13 mouse cellular contexts compared by ENCODE assay signal in the genomic region with DNA sequence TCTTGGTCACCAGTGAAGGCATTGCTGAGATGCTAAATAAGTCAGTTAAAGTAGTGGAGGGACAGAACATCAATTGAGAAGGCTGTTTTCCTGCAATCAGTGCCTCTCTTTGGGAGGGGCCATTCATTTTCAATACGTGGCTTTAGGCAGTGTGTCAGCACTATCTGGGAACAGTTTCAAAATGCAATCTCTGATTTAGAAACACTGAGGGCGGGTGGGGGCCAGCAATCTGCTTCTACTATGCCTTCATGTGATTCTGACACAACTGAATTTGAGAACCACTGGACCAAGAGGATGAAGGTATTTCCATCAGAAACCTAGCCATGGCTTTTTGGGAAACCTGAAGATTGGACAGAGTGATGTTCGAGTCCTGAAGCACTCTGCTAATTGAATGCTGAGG. TPM values are rescaled to one million over a fixed set of nuclear protein-coding genes. Genes with fewer than 3 reads are reported as not detected.
DNase-seq lines count a peak whose midpoint lies in the region; ATAC-seq and TF ChIP-seq lines count a peak whose summit lies in the region.
"Had no signal": no experiment of that assay in that cellular context is flagged by ENCODE, and none has a peak within 500 bp of the region (broad histone marks: within the 10 kb centered on the region; RNA-seq: fewer than 3 reads in every experiment).

No protein-coding gene starts in this region.

- intact Hi-C loops in heart, postnatal 10 days (cut with DNase I) = no loop called here
- intact Hi-C loops in heart, postnatal 25 days (cut with DNase I) = no loop called here
- intact Hi-C loops in left cerebral cortex, adult 2 months (cut with DNase I) = no loop called here

- H3K4me1 ChIP-seq in embryonic facial prominence, embryonic 15.5 days = peaks cover 22% of the 10 kb centered on the region

- WGBS in embryonic facial prominence, embryonic 15.5 days = 41% methylated on average over 3 of the region's 3 CpGs

- TF ChIP-seq CTCF in left cerebral cortex, adult 2 months (IDR thresholded peaks at IDR 0.05) = no peak

- no peak overlapping the region for H3K9ac ChIP-seq in embryonic facial prominence, embryonic 15.5 days

- H3K27ac ChIP-seq in embryonic facial prominence, embryonic 15.5 days (replicated peaks) = peak overlapping the region; percentile 76
- H3K27ac ChIP-seq in left cerebral cortex, adult 2 months = peak overlapping the region; percentile 58; the same call in 1 of the 2 replicates
- H3K27ac ChIP-seq: heart, embryonic 10.5 days had no signal

- no peak for ATAC-seq in embryonic facial prominence, embryonic 15.5 days (ENCODE audit: insufficient number of reproducible peaks, low FRiP score, low TSS enrichment, low read depth)
- no peak for ATAC-seq in granulocyte monocyte progenitor cell, adult 5-6 weeks (replicated peaks; ENCODE audit: poor library complexity, severe bottlenecking)

- H3K27me3 ChIP-seq in embryonic facial prominence, embryonic 15.5 days = no peaks in the 10 kb centered on the region

- H3K4me2 ChIP-seq in embryonic facial prominence, embryonic 15.5 days (replicated peaks) = peak overlapping the region; percentile 26; the same call in 1 of the 2 replicates

- no peak overlapping the region for H3K4me3 ChIP-seq in embryonic facial prominence, embryonic 15.5 days (replicated peaks)
- H3K4me3 ChIP-seq in left cerebral cortex, adult 2 months = no peak overlapping the region
- H3K4me3 ChIP-seq: heart, embryonic 10.5 days had no signal

- no peaks in the 10 kb centered on the region for H3K36me3 ChIP-seq in embryonic facial prominence, embryonic 15.5 days
- H3K36me3 ChIP-seq: G1E; heart, embryonic 10.5 days had no signal

- DNase-seq in heart, postnatal 10 days = peak; percentile 15 to 42
- DNase-seq in heart, postnatal 25 days (ENCODE audit: low spot score) = no peak
- DNase-seq in NIH3T3 (ENCODE audit: low read depth) = peak; percentile 82
- peak in 1 of 2 experiments; percentile 26 for DNase-seq in left cerebral cortex, adult 2 months (ENCODE audit: extremely low spot score in 1 of 2, low spot score in 2 of 2)
- DNase-seq in yolk sac, embryonic 10.5 days (ENCODE audit: low spot score) = no peak
- DNase-seq: lung, postnatal 4 days; thymus, postnatal 25 days had no signal

- H3K9me3 ChIP-seq in embryonic facial prominence, embryonic 15.5 days (replicated peaks) = no peaks in the 10 kb centered on the region
- H3K9me3 ChIP-seq: G1E; heart, embryonic 10.5 days had no signal

RNA-seq across cellular contexts. Expression of a gene that starts 28.1 kb away (rescaled TPM):
- under 1 TPM; 0.67 to 0.72 TPM for total RNA-seq in heart, postnatal 10 days (2021)
- 1 to 10 TPM; 1.3 to 1.8 TPM for total RNA-seq in heart, postnatal 25 days (2021)
- polyA plus RNA-seq in embryonic facial prominence, embryonic 15.5 days (2015; fragmentation: Nextera tagmentation; extraction: Ambion mirVana) = 0.17 and 0.35 TPM in 2 replicates
- total RNA-seq in left cerebral cortex, adult 2 months (2021) = under 1 TPM; 0.28 to 0.34 TPM
- total RNA-seq in granulocyte monocyte progenitor cell, adult 5-6 weeks (2014; fragmentation: Nextera tagmentation) = not detected in 2 replicates
- not detected in 2 replicates for total RNA-seq in granulocyte monocyte progenitor cell, adult 5-6 weeks (2017)
- polyA plus RNA-seq: embryonic facial prominence, embryonic 11.5 days; G1E; heart, embryonic 10.5 days; neural tube, embryonic 11.5 days had no signal

RNA-seq across cellular contexts. Expression of a gene that starts 30.4 kb away (rescaled TPM):
- total RNA-seq in heart, postnatal 10 days (2021) = 10 to 100 TPM; 51.3 to 77.4 TPM
- 10 to 100 TPM; 62.6 to 64.4 TPM for total RNA-seq in heart, postnatal 25 days (2021)
- polyA plus RNA-seq in embryonic facial prominence, embryonic 15.5 days (2015; fragmentation: Nextera tagmentation; extraction: Ambion mirVana) = 1.9 and 2.8 TPM in 2 replicates
- total RNA-seq in left cerebral cortex, adult 2 months (2021) = 1 to 10 TPM; 2.9 to 3.0 TPM
- total RNA-seq in granulocyte monocyte progenitor cell, adult 5-6 weeks (2014; fragmentation: Nextera tagmentation) = not detected in 2 replicates
- total RNA-seq in granulocyte monocyte progenitor cell, adult 5-6 weeks (2017) = not detected in 2 replicates

RNA-seq across cellular contexts. Expression of a gene that starts 47.9 kb away (rescaled TPM):
- total RNA-seq in heart, postnatal 10 days (2021) = 1 to 10 TPM; 3.2 to 4.3 TPM
- 1 to 10 TPM; 2.3 to 2.5 TPM for total RNA-seq in heart, postnatal 25 days (2021)
- polyA plus RNA-seq in embryonic facial prominence, embryonic 15.5 days (2015; fragmentation: Nextera tagmentation; extraction: Ambion mirVana) = 7.7 and 10.8 TPM in 2 replicates
- total RNA-seq in left cerebral cortex, adult 2 months (2021) = 1 to 10 TPM; 5.8 to 6.2 TPM
- total RNA-seq in granulocyte monocyte progenitor cell, adult 5-6 weeks (2014; fragmentation: Nextera tagmentation) = 3.9 and 9.1 TPM in 2 replicates
- 11.0 and 20.0 TPM in 2 replicates for total RNA-seq in granulocyte monocyte progenitor cell, adult 5-6 weeks (2017)

RNA-seq across cellular contexts. Expression of a gene that starts 49.5 kb away (rescaled TPM):
- total RNA-seq in heart, postnatal 10 days (2021) = 1 to 10 TPM; 8.4 to 9.0 TPM
- total RNA-seq in heart, postnatal 25 days (2021) = 1 to 10 TPM; 4.8 to 5.9 TPM
- polyA plus RNA-seq in embryonic facial prominence, embryonic 15.5 days (2015; fragmentation: Nextera tagmentation; extraction: Ambion mirVana) = 7.9 and 8.7 TPM in 2 replicates
- 1 to 10 TPM; 6.2 to 6.5 TPM for total RNA-seq in left cerebral cortex, adult 2 months (2021)
- 2.2 and 2.5 TPM in 2 replicates for total RNA-seq in granulocyte monocyte progenitor cell, adult 5-6 weeks (2014; fragmentation: Nextera tagmentation)
- total RNA-seq in granulocyte monocyte progenitor cell, adult 5-6 weeks (2017) = 2.3 and 4.7 TPM in 2 replicates

Comparison
In these comparisons a context has a peak if more than half of its experiments do, and no peak if none do; other contexts are left out.
1. DNase-seq: peak in heart, postnatal 10 days (2 of 2) and NIH3T3 (single experiment); none in heart, postnatal 25 days (single experiment) and yolk sac, embryonic 10.5 days (single experiment).
2. RNA of a gene that starts 30.4 kb away (total RNA-seq): 51.3 to 77.4 TPM in heart, postnatal 10 days and 62.6 to 64.4 TPM in heart, postnatal 25 days; 2.9 to 3.0 TPM in left cerebral cortex, adult 2 months and not detected in granulocyte monocyte progenitor cell, adult 5-6 weeks; every median in the first group is over 10 times any median in the second.